Mouse (Mus musculus): ENCODE measurements around the gene Sec61a2. TPM values are rescaled to one million over a fixed set of nuclear protein-coding genes. Genes with fewer than 3 reads are reported as not detected.

Gene Sec61a2
- polyA plus RNA-seq, 1 experiment from 2014 or later, result 114 TPM

GRCm38 (mm10) chr2:5877446-5877845 is 17.8 kb downstream of the Sec61a2 start:
- H3K9ac ChIP-seq, result no peak overlapping the region
- no peak overlapping the region for H3K27ac ChIP-seq
- ATAC-seq (replicated peaks), result no peak
- H3K4me3 ChIP-seq, result no peak overlapping the region
- no peak overlapping the region for H3K4me2 ChIP-seq
- peaks cover 47% of the 10 kb centered on the region for H3K36me3 ChIP-seq (replicated peaks)
- no peaks in the 10 kb centered on the region for H3K27me3 ChIP-seq (replicated peaks)
- 74% methylated on average over 3 of the region's 3 CpGs for WGBS
- no peaks in the 10 kb centered on the region for H3K9me3 ChIP-seq
- no peaks in the 10 kb centered on the region for H3K4me1 ChIP-seq

- Histone ChIP-seq H3K9me3 (no peaks in the 10 kb centered on the region), H3K4me1 (no peaks in the 10 kb centered on the region), H3K27ac (no peak overlapping the region), H3K4me2 (no peak overlapping the region), H3K9ac (no peak overlapping the region), H3K4me3 (no peak overlapping the region), H3K27me3 (replicated peaks) (no peaks in the 10 kb centered on the region), H3K36me3 (replicated peaks) (peaks cover 37% of the 10 kb centered on the region)
- ATAC-seq (replicated peaks), result no peak
- 89% methylated on average over 5 of the region's 5 CpGs for WGBS
These were observed 25.5 kb downstream of the Sec61a2 start for GRCm38 (mm10) chr2:5869746-5870145.

- Histone ChIP-seq H3K36me3 (replicated peaks) (peaks cover 23% of the 10 kb centered on the region), H3K9me3 (no peaks in the 10 kb centered on the region), H3K27ac (no peak overlapping the region), H3K4me1 (no peaks in the 10 kb centered on the region), H3K9ac (no peak overlapping the region), H3K27me3 (replicated peaks) (no peaks in the 10 kb centered on the region), H3K4me3 (no peak overlapping the region), H3K4me2 (no peak overlapping the region)
- WGBS, result 90% methylated on average over 2 of the region's 2 CpGs
- no peak for ATAC-seq (replicated peaks)
These were observed 27.6 kb downstream of the Sec61a2 start for GRCm38 (mm10) chr2:5867681-5868080.

- Histone ChIP-seq H3K36me3 (replicated peaks) (peaks cover 18% of the 10 kb centered on the region), H3K9me3 (no peaks in the 10 kb centered on the region), H3K27ac (no peak within 1 kb of the TSS), H3K27me3 (replicated peaks) (no peaks in the 10 kb centered on the region), H3K4me3 (no peak within 1 kb of the TSS), H3K4me2 (no peak within 1 kb of the TSS), H3K9ac (no peak within 1 kb of the TSS), H3K4me1 (no peaks in the 10 kb centered on the region)
- 93% methylated on average over 3 of the region's 3 CpGs for WGBS
- no peak for ATAC-seq (replicated peaks)
These were observed 32.4 kb downstream of the Sec61a2 start, which contains the start of gene Gm13199 for GRCm38 (mm10) chr2:5862834-5863233. Gene Gm13199, minus strand, starts transcription at chr2:5862934.

DNA sequence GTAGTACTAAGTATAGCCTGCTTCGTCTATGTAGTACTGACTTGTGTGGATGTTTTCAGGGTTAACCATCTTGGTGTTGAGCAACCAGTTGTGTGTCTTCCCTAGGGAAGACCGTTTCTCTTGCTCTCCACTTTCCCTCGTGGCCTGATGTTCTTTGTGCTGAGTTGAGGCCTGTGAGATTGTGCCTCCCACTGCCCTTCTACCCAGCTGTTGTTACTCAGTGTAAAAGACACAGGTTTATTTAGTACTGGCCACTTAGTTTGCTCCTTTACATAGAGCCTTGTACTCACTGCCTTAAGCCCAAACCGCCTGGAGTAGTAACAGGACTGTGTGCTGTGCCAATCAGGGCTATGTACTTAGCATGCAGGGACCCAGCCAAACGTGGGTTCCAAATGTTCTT is 43.4 kb downstream of the Sec61a2 start:
- 85% methylated on average over 5 of the region's 5 CpGs for WGBS
- no peak overlapping the region for H3K27ac ChIP-seq
- no peak overlapping the region for H3K4me2 ChIP-seq
- H3K27me3 ChIP-seq (replicated peaks), result no peaks in the 10 kb centered on the region
- no peak for ATAC-seq (replicated peaks)
- no peaks in the 10 kb centered on the region for H3K9me3 ChIP-seq
- no peak overlapping the region for H3K4me3 ChIP-seq
- H3K9ac ChIP-seq, result no peak overlapping the region
- no peaks in the 10 kb centered on the region for H3K4me1 ChIP-seq
- 0 out of 2 replicates have a peak, but pooled peaks cover under 1% of the 10 kb centered on the region for H3K36me3 ChIP-seq (replicated peaks)

- H3K9me3 ChIP-seq, result no peaks in the 10 kb centered on the region
- H3K27ac ChIP-seq, result no peak overlapping the region
- no peaks in the 10 kb centered on the region for H3K36me3 ChIP-seq (replicated peaks)
- H3K4me2 ChIP-seq, result no peak overlapping the region
- 92% methylated on average over 9 of the region's 9 CpGs for WGBS
- no peak overlapping the region for H3K4me3 ChIP-seq
- peaks cover 7% of the 10 kb centered on the region for H3K4me1 ChIP-seq
- no peaks in the 10 kb centered on the region for H3K27me3 ChIP-seq (replicated peaks)
- no peak overlapping the region for H3K9ac ChIP-seq
- no peak for ATAC-seq (replicated peaks)
These were observed 44.1 kb downstream of the Sec61a2 start for GRCm38 (mm10) chr2:5851116-5851515.

GRCm38 (mm10) chr2:5845826-5846225 is 49.4 kb downstream of the Sec61a2 start:
- peak overlapping the region; percentile 55 for H3K9ac ChIP-seq
- H3K4me3 ChIP-seq, result peak overlapping the region; percentile 75
- peaks cover 21% of the 10 kb centered on the region for H3K4me1 ChIP-seq
- H3K36me3 ChIP-seq (replicated peaks), result peaks cover 2% of the 10 kb centered on the region
- H3K27ac ChIP-seq, result peak overlapping the region; percentile 85
- H3K27me3 ChIP-seq (replicated peaks), result no peaks in the 10 kb centered on the region
- 36% methylated on average over 4 of the region's 4 CpGs for WGBS
- no peaks in the 10 kb centered on the region for H3K9me3 ChIP-seq
- no peak for ATAC-seq (replicated peaks)
- H3K4me2 ChIP-seq, result peak overlapping the region; percentile 56

DNA sequence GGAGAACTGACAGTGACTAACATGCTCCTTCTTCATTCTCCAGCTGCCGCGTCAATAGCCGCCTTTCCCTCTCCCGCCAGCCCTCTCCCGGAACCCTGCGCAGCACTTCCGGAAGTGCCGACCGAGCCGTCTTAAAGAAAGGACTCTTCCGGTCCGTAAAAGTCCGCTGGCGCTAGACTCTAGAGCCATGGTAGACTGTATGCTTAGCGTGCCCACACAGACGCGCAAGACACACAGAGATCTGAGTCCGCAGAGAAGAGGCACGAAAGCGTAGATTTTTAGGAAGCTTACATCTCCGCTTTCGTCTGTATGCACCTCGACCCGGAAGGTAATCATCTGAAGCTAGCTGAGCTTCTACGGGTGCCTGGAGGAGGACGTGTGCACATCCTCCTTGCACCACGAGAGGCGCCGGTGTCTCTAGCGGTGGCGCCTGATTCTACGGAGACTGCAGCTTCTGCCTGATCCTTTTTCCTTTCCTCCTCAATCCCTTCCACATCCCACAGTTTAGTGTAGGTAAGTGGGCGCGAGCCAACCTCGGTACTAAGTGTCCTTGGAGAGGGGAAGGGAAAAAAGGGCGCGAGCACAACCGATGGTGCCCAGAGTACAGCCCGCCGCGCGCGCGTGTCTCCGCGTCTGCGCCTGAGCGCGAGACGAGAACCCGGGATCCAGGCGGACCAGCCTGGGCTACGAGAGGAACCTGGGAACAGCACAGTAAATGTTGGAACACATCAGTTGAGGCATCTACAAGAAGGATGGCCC is 50.2 kb downstream of the Sec61a2 start, which contains the start of the genes Nudt5 and Cdc123:
Gene Nudt5 (plus strand): TSS at position 147 of the 759 bp plus-strand sequence.
Gene Cdc123 (minus strand): TSS at position 292 of the 759 bp plus-strand sequence.
- Histone ChIP-seq H3K4me1 (peaks cover 21% of the 10 kb centered on the region), H3K4me3 (peak within 1 kb of the TSS; percentile 75), H3K9ac (peak within 1 kb of the TSS; percentile 75), H3K27me3 (replicated peaks) (no peaks in the 10 kb centered on the region), H3K27ac (peak within 1 kb of the TSS; percentile 85), H3K9me3 (no peaks in the 10 kb centered on the region), H3K36me3 (replicated peaks) (peaks cover 9% of the 10 kb centered on the region), H3K4me2 (peak within 1 kb of the TSS; percentile 65)
- under 1% methylated on average over 53 of the region's 53 CpGs for WGBS
- ATAC-seq (replicated peaks), result peak; percentile 97

DNA sequence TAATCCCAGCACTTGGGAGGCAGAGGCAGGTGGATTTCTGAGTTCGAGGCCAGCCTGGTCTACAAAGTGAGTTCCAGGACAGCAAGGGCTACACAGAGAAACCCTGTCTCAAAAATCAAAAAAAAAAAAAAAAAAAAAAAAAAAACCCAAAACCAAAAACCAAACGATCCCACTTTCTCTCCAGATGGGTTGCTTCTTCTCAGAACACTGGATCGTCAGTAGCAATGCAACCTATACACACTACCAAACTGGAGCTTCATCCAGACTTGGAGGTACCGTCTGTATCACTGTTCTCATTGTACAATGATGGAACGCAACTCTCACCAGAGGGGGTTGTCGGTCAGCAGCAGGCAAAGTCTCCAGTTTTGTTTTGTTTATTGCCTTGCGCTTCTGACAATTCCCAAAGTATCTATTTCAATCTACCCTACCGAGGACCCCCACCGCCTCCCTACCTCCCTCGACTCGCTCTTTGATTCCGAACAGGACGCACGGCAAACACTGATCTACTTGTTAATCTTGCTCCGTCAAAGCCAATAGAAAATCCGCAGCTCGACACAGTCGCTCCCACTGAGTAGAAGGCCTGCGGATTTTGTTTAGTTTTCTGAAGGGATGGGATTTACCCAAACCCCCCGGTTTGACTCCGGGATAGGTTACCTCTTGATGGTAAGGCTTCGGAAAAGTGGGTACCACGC is 50.9 kb downstream of the Sec61a2 start:
- Histone ChIP-seq H3K4me3 (peak overlapping the region; percentile 75), H3K27ac (peak overlapping the region; percentile 85), H3K9me3 (no peaks in the 10 kb centered on the region), H3K4me2 (peak overlapping the region; percentile 65), H3K9ac (peak overlapping the region; percentile 75), H3K36me3 (replicated peaks) (peaks cover 16% of the 10 kb centered on the region), H3K27me3 (replicated peaks) (no peaks in the 10 kb centered on the region), H3K4me1 (peaks cover 21% of the 10 kb centered on the region)
- WGBS, result 3% methylated on average over 23 of the region's 23 CpGs
- ATAC-seq (replicated peaks), result 0 out of 2 replicates have a peak, but pooled peaks have one; percentile 7

- H3K36me3 ChIP-seq (replicated peaks), result peaks cover 19% of the 10 kb centered on the region
- H3K4me3 ChIP-seq, result no peak overlapping the region
- H3K9ac ChIP-seq, result no peak overlapping the region
- WGBS, result 96% methylated on average over 11 of the region's 11 CpGs
- ATAC-seq (replicated peaks), result no peak
- no peaks in the 10 kb centered on the region for H3K9me3 ChIP-seq
- no peak overlapping the region for H3K27ac ChIP-seq
- H3K4me2 ChIP-seq, result no peak overlapping the region
- H3K4me1 ChIP-seq, result peaks cover 11% of the 10 kb centered on the region
- H3K27me3 ChIP-seq (replicated peaks), result no peaks in the 10 kb centered on the region
These were observed 54.4 kb downstream of the Sec61a2 start for GRCm38 (mm10) chr2:5840815-5841214.

GRCm38 (mm10) chr2:5825265-5825913 is 69.8 kb downstream of the Sec61a2 start:
- H3K4me2 ChIP-seq, result no peak overlapping the region
- no peaks in the 10 kb centered on the region for H3K9me3 ChIP-seq
- H3K4me3 ChIP-seq, result no peak overlapping the region
- no peak overlapping the region for H3K27ac ChIP-seq
- no peaks in the 10 kb centered on the region for H3K4me1 ChIP-seq
- ATAC-seq (replicated peaks), result no peak
- H3K36me3 ChIP-seq (replicated peaks), result peaks cover 25% of the 10 kb centered on the region
- 93% methylated on average over 5 of the region's 5 CpGs for WGBS
- no peak overlapping the region for H3K9ac ChIP-seq
- H3K27me3 ChIP-seq (replicated peaks), result no peaks in the 10 kb centered on the region

GRCm38 (mm10) chr2:5824685-5825084 is 70.5 kb downstream of the Sec61a2 start:
- WGBS, result 88% methylated on average over 5 of the region's 5 CpGs
- no peaks in the 10 kb centered on the region for H3K4me1 ChIP-seq
- no peak overlapping the region for H3K4me3 ChIP-seq
- H3K4me2 ChIP-seq, result no peak overlapping the region
- peaks cover 29% of the 10 kb centered on the region for H3K36me3 ChIP-seq (replicated peaks)
- no peak overlapping the region for H3K27ac ChIP-seq
- no peak for ATAC-seq (replicated peaks)
- no peaks in the 10 kb centered on the region for H3K9me3 ChIP-seq
- no peaks in the 10 kb centered on the region for H3K27me3 ChIP-seq (replicated peaks)
- H3K9ac ChIP-seq, result no peak overlapping the region
